Mouse (Mus musculus): ENCODE data around the gene Usp38. TPM values are rescaled to one million over a fixed set of nuclear protein-coding genes. Genes with fewer than 3 reads are reported as not detected.

The Usp38 gene
- polyA plus RNA-seq, 1 experiment from 2014 or later, result 29.0 TPM

Other genes starting within 250 kb of the Usp38 start
- 18.1 and 20.8 TPM in 2 replicates for gene Gab1, start 134.4 kb downstream of the Usp38 start, polyA plus RNA-seq (2014; fragmentation: Nextera tagmentation; extraction: Ambion mirVana)